Mouse (Mus musculus): Measurements from ENCODE around the gene Fam174b.

DNA sequence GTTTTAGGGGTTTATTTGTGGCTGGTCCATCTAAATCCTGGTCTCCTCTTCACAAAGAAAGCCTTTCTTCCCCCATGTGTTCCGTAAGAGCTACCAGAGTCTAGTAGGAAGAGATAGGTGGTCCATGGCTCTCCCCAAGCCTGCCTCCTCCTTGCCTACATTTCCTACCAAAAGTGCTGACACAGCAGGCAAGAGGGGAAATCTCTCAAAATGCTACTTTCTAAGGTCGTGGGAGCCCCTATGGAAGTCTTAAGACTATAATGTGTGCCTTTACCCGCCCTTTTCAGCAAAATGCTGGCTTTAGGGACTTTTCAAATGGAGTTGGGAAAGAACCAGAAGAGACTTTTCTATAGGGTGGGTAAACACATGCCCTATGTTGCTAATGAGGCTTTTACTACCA, 37.7 kb downstream of the Fam174b start:
- TF ChIP-seq POLR2A (IDR thresholded peaks at IDR 0.05; ENCODE audit: borderline replicate concordance, control insufficient read depth, low read depth, low read length): no peak
- no peak for TF ChIP-seq CTCF (IDR thresholded peaks at IDR 0.05; ENCODE audit: control insufficient read depth, insufficient read depth, low read length)
